Mouse (Mus musculus) embryonic facial prominence, embryonic 11.5 days (tissue): ENCODE measurements at regions not wholly inside any gene's neighbourhood (a gene's known extent, or its start where the extent isn't known, plus 50 kb on each side); places are given as distances from the start of the nearest gene placed in this dataset.

Source experiments
- ATAC-seq: fragments of 200-750 bp; cut with Nextera tagmentation; replicated peaks from 2 replicates; pipeline ENCODE4 v1.8.0; 2017; ENCODE audit warnings: low read depth; ENCODE audit not compliant: insufficient number of reproducible peaks, low FRiP score, low TSS enrichment
- DNase-seq: peaks from one replicate; pipeline ENCODE4 v3.0.0-alpha.2; 2015; ENCODE audit warnings: low spot score
- H3K27ac ChIP-seq: fragments of 300-500 bp; sonication (generic); replicated peaks from 2 replicates; pipeline ENCODE4 v1.5.1; 2014; ENCODE audit warnings: mild to moderate bottlenecking, low read depth, low read length, control low read depth
- H3K27me3 ChIP-seq: fragments of 300-500 bp; sonication (generic); 2 replicates; pipeline ENCODE4 v1.6.1; 2014; ENCODE audit warnings: mild to moderate bottlenecking, low read length, moderate library complexity, mixed read lengths; ENCODE audit not compliant: control insufficient read depth, insufficient read depth
- H3K36me3 ChIP-seq: fragments of 300-500 bp; sonication (generic); replicated peaks from 2 replicates; pipeline ENCODE4 v1.6.1; 2014; ENCODE audit warnings: low read depth, mild to moderate bottlenecking, low read length, moderate library complexity, mixed read lengths; ENCODE audit not compliant: control insufficient read depth, insufficient read depth
- H3K4me1 ChIP-seq: fragments of 300-500 bp; sonication (generic); 2 replicates; pipeline ENCODE4 v1.6.1; 2014; ENCODE audit warnings: low read length, mixed read lengths; ENCODE audit not compliant: control insufficient read depth, insufficient read depth
- H3K4me2 ChIP-seq: fragments of 300-500 bp; sonication (generic); 2 replicates; pipeline ENCODE4 v1.6.1; 2014; ENCODE audit warnings: low read depth, mild to moderate bottlenecking, control low read depth, low read length, moderate library complexity
- H3K4me3 ChIP-seq: fragments of 300-500 bp; sonication (generic); 2 replicates; pipeline ENCODE4 v1.5.1; 2014; ENCODE audit warnings: low read depth, low read length, control low read depth
- H3K9ac ChIP-seq: fragments of 300-500 bp; sonication (generic); replicated peaks from 2 replicates; pipeline ENCODE4 v1.6.1; 2014; ENCODE audit warnings: mild to moderate bottlenecking, control low read depth, low read length
- H3K9me3 ChIP-seq: fragments of 300-500 bp; sonication (generic); replicated peaks from 2 replicates; pipeline ENCODE4 v1.6.1; 2016; ENCODE audit warnings: mild to moderate bottlenecking, low read length, inconsistent platforms, mixed read lengths; ENCODE audit not compliant: control insufficient read depth
- WGBS: fragments of 180-500 bp; shearing (Covaris S2); extraction: QIAGEN DNeasy Blood & Tissue Kit; methylation state at CpG from one replicate; pipeline ENCODE4 v1.1.7; 2014; 5-methylcytosine and 5-hydroxymethylcytosine counted together

- no peaks in the 10 kb centered on the region for H3K27me3 ChIP-seq
- H3K4me1 ChIP-seq, result no peaks in the 10 kb centered on the region; the same call in 1 of the 2 replicates
- H3K36me3 ChIP-seq, result no peaks in the 10 kb centered on the region
- H3K4me3 ChIP-seq, result peak overlapping the region; percentile 40
- ATAC-seq, result peak; percentile 67
- H3K9me3 ChIP-seq, result no peaks in the 10 kb centered on the region
- H3K4me2 ChIP-seq, result peak overlapping the region; percentile 79
- WGBS, result under 1% methylated on average over 43 of the region's 43 CpGs
- H3K9ac ChIP-seq, result peak overlapping the region; percentile 76
- H3K27ac ChIP-seq, result peak overlapping the region; percentile 67
- peak; percentile 66 for DNase-seq
These were observed 333.0 kb downstream of the 3100002H09Rik start for GRCm38 (mm10) chr4:124277456-124278181.

GRCm38 (mm10) chr4:124276741-124277455 lies 333.7 kb downstream of the 3100002H09Rik start:
- Histone ChIP-seq H3K27me3 (no peaks in the 10 kb centered on the region), H3K4me3 (peak overlapping the region; percentile 40), H3K4me2 (peak overlapping the region; percentile 79), H3K9ac (peak overlapping the region; percentile 76), H3K36me3 (no peaks in the 10 kb centered on the region), H3K9me3 (no peaks in the 10 kb centered on the region), H3K27ac (peak overlapping the region; percentile 35), H3K4me1 (no peaks in the 10 kb centered on the region; the same call in 1 of the 2 replicates)
- ATAC-seq (peak; percentile 79), DNase-seq (peak; percentile 67)
- WGBS, result 6% methylated on average over 21 of the region's 21 CpGs

GRCm38 (mm10) chr4:124272002-124272401 lies 338.6 kb downstream of the 3100002H09Rik start:
- 86% methylated on average over 2 of the region's 2 CpGs for WGBS
- H3K4me2 ChIP-seq, result no peak overlapping the region
- no peak overlapping the region for H3K27ac ChIP-seq
- H3K4me3 ChIP-seq, result no peak overlapping the region
- no peak overlapping the region for H3K9ac ChIP-seq
- DNase-seq, result no peak
- no peaks in the 10 kb centered on the region; the same call in 1 of the 2 replicates for H3K4me1 ChIP-seq
- no peak for ATAC-seq
- no peaks in the 10 kb centered on the region for H3K27me3 ChIP-seq
- H3K9me3 ChIP-seq, result no peaks in the 10 kb centered on the region
- H3K36me3 ChIP-seq, result no peaks in the 10 kb centered on the region

GRCm38 (mm10) chr4:124268404-124268803 lies 342.2 kb downstream of the 3100002H09Rik start:
- H3K36me3 ChIP-seq, result no peaks in the 10 kb centered on the region
- no peak overlapping the region for H3K4me2 ChIP-seq
- ATAC-seq, result no peak
- H3K9ac ChIP-seq, result no peak overlapping the region
- H3K27ac ChIP-seq, result no peak overlapping the region
- no peaks in the 10 kb centered on the region for H3K27me3 ChIP-seq
- H3K4me1 ChIP-seq, result no peaks in the 10 kb centered on the region
- no peak for DNase-seq
- WGBS, result 78% methylated on average over 4 of the region's 4 CpGs
- H3K9me3 ChIP-seq, result no peaks in the 10 kb centered on the region
- no peak overlapping the region for H3K4me3 ChIP-seq

- Histone ChIP-seq H3K4me2 (no peak overlapping the region), H3K9ac (no peak overlapping the region), H3K4me3 (no peak overlapping the region), H3K9me3 (no peaks in the 10 kb centered on the region), H3K36me3 (no peaks in the 10 kb centered on the region), H3K4me1 (no peaks in the 10 kb centered on the region), H3K27me3 (no peaks in the 10 kb centered on the region), H3K27ac (no peak overlapping the region)
- DNase-seq (peak; percentile 21), ATAC-seq (no peak)
- WGBS, result 34% methylated on average over 4 of the region's 4 CpGs
These were observed 344.0 kb downstream of the 3100002H09Rik start for GRCm38 (mm10) chr4:124266573-124266972.

- no peaks in the 10 kb centered on the region for H3K4me1 ChIP-seq
- no peak overlapping the region for H3K4me3 ChIP-seq
- no peaks in the 10 kb centered on the region for H3K36me3 ChIP-seq
- no peak for DNase-seq
- ATAC-seq, result no peak
- H3K9ac ChIP-seq, result no peak overlapping the region
- no peak overlapping the region for H3K4me2 ChIP-seq
- H3K27ac ChIP-seq, result no peak overlapping the region
- 83% methylated on average over 15 of the region's 15 CpGs for WGBS
- H3K27me3 ChIP-seq, result no peaks in the 10 kb centered on the region
- no peaks in the 10 kb centered on the region for H3K9me3 ChIP-seq
These were observed 345.1 kb downstream of the 3100002H09Rik start for GRCm38 (mm10) chr4:124265527-124265926.

- Histone ChIP-seq H3K9me3 (no peaks in the 10 kb centered on the region), H3K27me3 (no peaks in the 10 kb centered on the region; the same call in 1 of the 2 replicates), H3K4me1 (peaks cover 3% of the 10 kb centered on the region; the same call in 1 of the 2 replicates), H3K9ac (no peak overlapping the region), H3K4me3 (no peak overlapping the region), H3K36me3 (no peaks in the 10 kb centered on the region), H3K27ac (no peak overlapping the region), H3K4me2 (no peak overlapping the region)
- ATAC-seq (no peak), DNase-seq (no peak)
- WGBS, result 41% methylated on average over 9 of the region's 9 CpGs
These were observed 339.2 kb upstream of the 4930535I16Rik start for GRCm38 (mm10) chr4:124257006-124257405.

GRCm38 (mm10) chr4:124256515-124256914 lies 338.7 kb upstream of the 4930535I16Rik start:
- Histone ChIP-seq H3K36me3 (no peaks in the 10 kb centered on the region), H3K9me3 (no peaks in the 10 kb centered on the region), H3K4me1 (peaks cover 3% of the 10 kb centered on the region; the same call in 1 of the 2 replicates), H3K9ac (no peak overlapping the region), H3K27me3 (no peaks in the 10 kb centered on the region; the same call in 1 of the 2 replicates), H3K4me3 (no peak overlapping the region), H3K27ac (no peak overlapping the region), H3K4me2 (no peak overlapping the region)
- no peak for DNase-seq
- ATAC-seq, result no peak
- 83% methylated on average over 7 of the region's 7 CpGs for WGBS
